Comparison of ENCODE assay signal across 8 mouse cellular contexts in genomic region chr14:52019051-52019589, GRCm38 (mm10). TPM values are rescaled to one million over a fixed set of nuclear protein-coding genes. Genes with fewer than 3 reads are reported as not detected.
DNase-seq lines count a peak whose midpoint lies in the region; ATAC-seq and TF ChIP-seq lines count a peak whose summit lies in the region.

No protein-coding gene starts in this region.

- peaks cover 19% of the 10 kb centered on the region; the same call in 1 of the 2 replicates for H3K4me1 ChIP-seq in spleen, adult 2 months (ENCODE audit: control insufficient read depth, insufficient read depth, insufficient read length)
- H3K4me1 ChIP-seq in forebrain, embryonic 10.5 days: peaks cover 92% of the 10 kb centered on the region
- peaks cover 53% of the 10 kb centered on the region for H3K4me1 ChIP-seq in limb, embryonic 15.5 days
- peaks cover 37% of the 10 kb centered on the region for H3K4me1 ChIP-seq in stomach, embryonic 14.5 days (ENCODE audit: control insufficient read depth, insufficient read depth, low read length)

- 22% methylated on average over 12 of the region's 12 CpGs for WGBS in spleen, adult 2 months
- WGBS in forebrain, embryonic 10.5 days: 42% methylated on average over 12 of the region's 12 CpGs
- 28% methylated on average over 12 of the region's 12 CpGs for WGBS in limb, embryonic 15.5 days
- 28% methylated on average over 12 of the region's 12 CpGs for WGBS in stomach, embryonic 14.5 days

- H3K4me3 ChIP-seq in spleen, adult 2 months (ENCODE audit: extremely low read depth, insufficient read depth, insufficient read length): peak overlapping the region; percentile 84
- peak overlapping the region; percentile 71 for H3K4me3 ChIP-seq in forebrain, embryonic 10.5 days
- peak overlapping the region; percentile 66 for H3K4me3 ChIP-seq in limb, embryonic 15.5 days
- peak overlapping the region; percentile 55 for H3K4me3 ChIP-seq in stomach, embryonic 14.5 days (ENCODE audit: low read depth, low read length)

- H3K36me3 ChIP-seq in spleen, adult 2 months (ENCODE audit: control insufficient read depth, insufficient read depth, low read length): no peaks in the 10 kb centered on the region
- H3K36me3 ChIP-seq in forebrain, embryonic 10.5 days (replicated peaks): peaks cover 8% of the 10 kb centered on the region
- H3K36me3 ChIP-seq in limb, embryonic 15.5 days: no peaks in the 10 kb centered on the region
- H3K36me3 ChIP-seq in stomach, embryonic 14.5 days (ENCODE audit: control insufficient read depth, insufficient read depth, low read length): no peaks in the 10 kb centered on the region

- H3K27ac ChIP-seq in spleen, adult 2 months (ENCODE audit: insufficient read depth, low read length): peak overlapping the region; percentile 90
- peak overlapping the region; percentile 99 for H3K27ac ChIP-seq in forebrain, embryonic 10.5 days
- H3K27ac ChIP-seq in limb, embryonic 15.5 days: peak overlapping the region; percentile 99
- H3K27ac ChIP-seq in stomach, embryonic 14.5 days (ENCODE audit: low read length): peak overlapping the region; percentile 100

- TF ChIP-seq POLR2A in spleen, adult 2 months (IDR thresholded peaks at IDR 0.05; ENCODE audit: low read depth, low read length): no peak

- TF ChIP-seq CTCF in spleen, adult 2 months (IDR thresholded peaks at IDR 0.05; ENCODE audit: extremely low read depth, insufficient read depth, insufficient read length, insufficient replicate concordance): peak; percentile 10; the same call in 1 of the 2 replicates

- H3K9me3 ChIP-seq in forebrain, embryonic 10.5 days: no peaks in the 10 kb centered on the region
- H3K9me3 ChIP-seq in limb, embryonic 15.5 days: no peaks in the 10 kb centered on the region
- no peaks in the 10 kb centered on the region for H3K9me3 ChIP-seq in stomach, embryonic 14.5 days (ENCODE audit: control insufficient read depth, low read depth, low read length)

- no peaks in the 10 kb centered on the region for H3K27me3 ChIP-seq in spleen, adult 2 months (ENCODE audit: control insufficient read depth, insufficient read depth, low read length)
- no peaks in the 10 kb centered on the region for H3K27me3 ChIP-seq in forebrain, embryonic 10.5 days (ENCODE audit: poor library complexity, severe bottlenecking)
- H3K27me3 ChIP-seq in limb, embryonic 15.5 days: no peaks in the 10 kb centered on the region
- H3K27me3 ChIP-seq in stomach, embryonic 14.5 days (ENCODE audit: control insufficient read depth, insufficient read depth, low read length): no peaks in the 10 kb centered on the region

- no peak for DNase-seq in spleen, adult 2 months (ENCODE audit: low read depth in 1 of 2, low spot score in 2 of 2)
- DNase-seq in spleen, adult 12 weeks (ENCODE audit: low spot score): no peak
- DNase-seq in forebrain, embryonic 10.5 days (ENCODE audit: extremely low spot score, low spot score): no peak
- DNase-seq in cerebellum, adult 11 months: no peak
- no peak for DNase-seq in gastrocnemius, postnatal 4 days (ENCODE audit: low spot score in 2 of 2)
- no peak for DNase-seq in thymus, postnatal 4 days

- H3K9ac ChIP-seq in limb, embryonic 15.5 days: peak overlapping the region; percentile 81
- H3K9ac ChIP-seq in stomach, embryonic 14.5 days (replicated peaks; ENCODE audit: low read depth, low read length): peak overlapping the region; percentile 83

- peak overlapping the region; percentile 55 for H3K4me2 ChIP-seq in limb, embryonic 15.5 days
- peak overlapping the region; percentile 66 for H3K4me2 ChIP-seq in stomach, embryonic 14.5 days (replicated peaks; ENCODE audit: low read depth, low read length)

- peak; percentile 0; the same call in 1 of the 2 replicates for ATAC-seq in limb, embryonic 15.5 days (ENCODE audit: insufficient number of reproducible peaks, low FRiP score, low TSS enrichment, low read depth)
- ATAC-seq in stomach, embryonic 14.5 days (ENCODE audit: insufficient number of reproducible peaks, insufficient read depth, low FRiP score, low read depth): peak; percentile 4; the same call in 1 of the 2 replicates

RNA-seq across cellular contexts. Expression of gene Zfp219, which starts 1.4 kb away (rescaled TPM):
- polyA plus RNA-seq in spleen, adult 2 months (2012; rRNA removed): 31.0 and 46.5 TPM in 2 replicates
- polyA plus RNA-seq in forebrain, embryonic 10.5 days (2016; fragmentation: Nextera tagmentation; extraction: Ambion mirVana): 85.4 and 87.6 TPM in 2 replicates
- polyA plus RNA-seq in limb, embryonic 15.5 days (2015; fragmentation: Nextera tagmentation; extraction: Ambion mirVana): 26.7 and 27.5 TPM in 2 replicates
- polyA plus RNA-seq in stomach, embryonic 14.5 days (2014; fragmentation: Nextera tagmentation; extraction: Ambion mirVana): 30.8 and 32.8 TPM in 2 replicates
- 10 to 100 TPM; 28.3 to 29.7 TPM for total RNA-seq in gastrocnemius, postnatal 4 days (2021)

RNA-seq across cellular contexts. Expression of gene Tmem253, which starts 3.7 kb away (rescaled TPM):
- polyA plus RNA-seq in spleen, adult 2 months (2012; rRNA removed): 0.27 and 0.36 TPM in 2 replicates
- polyA plus RNA-seq in forebrain, embryonic 10.5 days (2016; fragmentation: Nextera tagmentation; extraction: Ambion mirVana): 0.63 and 0.96 TPM in 2 replicates
- polyA plus RNA-seq in limb, embryonic 15.5 days (2015; fragmentation: Nextera tagmentation; extraction: Ambion mirVana): 0.29 and 0.37 TPM in 2 replicates
- 0.62 and 2.0 TPM in 2 replicates for polyA plus RNA-seq in stomach, embryonic 14.5 days (2014; fragmentation: Nextera tagmentation; extraction: Ambion mirVana)
- 1 to 10 TPM; 1.1 to 2.8 TPM for total RNA-seq in gastrocnemius, postnatal 4 days (2021)

RNA-seq across cellular contexts. Expression of gene Olfr221, which starts 23.1 kb away (rescaled TPM):
- not detected in 2 replicates for polyA plus RNA-seq in spleen, adult 2 months (2012; rRNA removed)
- not detected in 2 replicates for polyA plus RNA-seq in forebrain, embryonic 10.5 days (2016; fragmentation: Nextera tagmentation; extraction: Ambion mirVana)
- polyA plus RNA-seq in limb, embryonic 15.5 days (2015; fragmentation: Nextera tagmentation; extraction: Ambion mirVana): not detected in 2 replicates
- not detected in 2 replicates for polyA plus RNA-seq in stomach, embryonic 14.5 days (2014; fragmentation: Nextera tagmentation; extraction: Ambion mirVana)
- not detected for total RNA-seq in gastrocnemius, postnatal 4 days (2021)

RNA-seq across cellular contexts. Expression of gene Arhgef40, which starts 34.6 kb away (rescaled TPM):
- polyA plus RNA-seq in spleen, adult 2 months (2012; rRNA removed): 18.4 and 19.3 TPM in 2 replicates
- polyA plus RNA-seq in forebrain, embryonic 10.5 days (2016; fragmentation: Nextera tagmentation; extraction: Ambion mirVana): 97.5 and 102 TPM in 2 replicates
- 126 and 149 TPM in 2 replicates for polyA plus RNA-seq in limb, embryonic 15.5 days (2015; fragmentation: Nextera tagmentation; extraction: Ambion mirVana)
- polyA plus RNA-seq in stomach, embryonic 14.5 days (2014; fragmentation: Nextera tagmentation; extraction: Ambion mirVana): 116 and 118 TPM in 2 replicates
- total RNA-seq in gastrocnemius, postnatal 4 days (2021): 10 to 100 TPM; 90.4 to 92.7 TPM
